Mouse (Mus musculus) cerebellum, adult 2 months (tissue): ENCODE measurements around the gene Aaed1. TPM values are rescaled to one million over a fixed set of nuclear protein-coding genes. Genes with fewer than 3 reads are reported as not detected.

Source experiments
- DNase-seq, 2 experiments: peaks; one replicate each; pipeline ENCODE4 v3.0.0; 2021
- H3K27ac ChIP-seq: fragments of 200-500 bp; 2 replicates; pipeline ENCODE4 v1.5.1; 2012; ENCODE audit warnings: low read length, control low read depth, inconsistent platforms; ENCODE audit not compliant: insufficient read depth
- H3K27me3 ChIP-seq: fragments of 200-500 bp; 2 replicates; pipeline ENCODE4 v1.6.1; 2012; ENCODE audit warnings: inconsistent platforms, mild to moderate bottlenecking, low read length, moderate library complexity; ENCODE audit not compliant: control insufficient read depth, insufficient read depth
- H3K4me1 ChIP-seq: fragments of 200-500 bp; 2 replicates; pipeline ENCODE4 v1.6.1; 2011; ENCODE audit warnings: low read length; ENCODE audit not compliant: control insufficient read depth, insufficient read depth
- H3K4me3 ChIP-seq: fragments of 200-500 bp; replicated peaks from 2 replicates; pipeline ENCODE3; 2011; ENCODE audit warnings: mild to moderate bottlenecking, low read depth, low read length, control low read depth; ENCODE audit not compliant: insufficient read depth
- CTCF ChIP-seq: fragments of 200-500 bp; IDR thresholded peaks from 2 replicates; pipeline ENCODE4 v1.5.1; 2011; ENCODE audit warnings: low read depth, mild to moderate bottlenecking, control low read depth, low read length, moderate library complexity, borderline replicate concordance; ENCODE audit not compliant: insufficient read depth
- POLR2A ChIP-seq: fragments of 200-500 bp; IDR thresholded peaks from 2 replicates; pipeline ENCODE4 v1.6.1; 2011; ENCODE audit warnings: low read length, control low read depth, borderline replicate concordance; ENCODE audit not compliant: insufficient read depth
- WGBS: fragments of 180-500 bp; shearing (Covaris S2); methylation state at CpG from one replicate; pipeline ENCODE4 v1.1.7; 2018; 5-methylcytosine and 5-hydroxymethylcytosine counted together
- polyA plus RNA-seq: library from polyadenylated mRNA; depleted of rRNA; stranded (reverse); fragments of >200 nt; gene quantifications from 2 replicates; pipeline ENCODE4 v1.2.3, GENCODE M21; 2012; rRNA removed

Aaed1 gene
- polyA plus RNA-seq = 18.4 and 21.5 TPM in 2 replicates

- Histone ChIP-seq H3K27me3 (no peaks in the 10 kb centered on the region), H3K27ac (peak within 1 kb of the TSS; percentile 89), H3K4me1 (peaks cover 13% of the 10 kb centered on the region), H3K4me3 (peak within 1 kb of the TSS; percentile 91)
- WGBS = under 1% methylated on average over 65 of the region's 74 CpGs
- TF ChIP-seq CTCF (peak; percentile 45; the same call in 1 of the 2 replicates), POLR2A (peak; percentile 72)
- DNase-seq = peak; percentile 91 to 92
Measured at GRCm38 (mm10) chr13:64312024-64312915, at the start of gene Aaed1. TSS of gene Aaed1 (minus strand) at chr13:64312710.

GRCm38 (mm10) chr13:64362139-64362538 is 49.6 kb upstream of the Aaed1 start:
- DNase-seq = no peak
- H3K27me3 ChIP-seq = no peaks in the 10 kb centered on the region
- H3K4me3 ChIP-seq = no peak overlapping the region
- H3K4me1 ChIP-seq = peaks cover 8% of the 10 kb centered on the region
- TF ChIP-seq CTCF (no peak), POLR2A (no peak)
- 94% methylated on average over 6 of the region's 6 CpGs for WGBS
- no peak overlapping the region for H3K27ac ChIP-seq

GRCm38 (mm10) chr13:64361020-64361419 is 48.5 kb upstream of the Aaed1 start:
- no peak overlapping the region for H3K4me3 ChIP-seq
- no peaks in the 10 kb centered on the region for H3K27me3 ChIP-seq
- DNase-seq = no peak
- no peak overlapping the region; the same call in 1 of the 2 replicates for H3K27ac ChIP-seq
- 75% methylated on average over 3 of the region's 3 CpGs for WGBS
- TF ChIP-seq CTCF (no peak), POLR2A (no peak)
- H3K4me1 ChIP-seq = peaks cover 8% of the 10 kb centered on the region; the same call in 1 of the 2 replicates

- DNase-seq = peak; percentile 82 to 94
- Histone ChIP-seq H3K4me1 (peaks cover 8% of the 10 kb centered on the region; the same call in 1 of the 2 replicates), H3K4me3 (no peak overlapping the region), H3K27ac (peak overlapping the region; percentile 20; the same call in 1 of the 2 replicates), H3K27me3 (no peaks in the 10 kb centered on the region)
- TF ChIP-seq CTCF = no peak
- TF ChIP-seq POLR2A = no peak
- WGBS = 12% methylated on average over 3 of the region's 3 CpGs
Measured at GRCm38 (mm10) chr13:64359702-64360101, 47.2 kb upstream of the Aaed1 start.

GRCm38 (mm10) chr13:64358476-64358875 is 46.0 kb upstream of the Aaed1 start:
- no peak overlapping the region; the same call in 1 of the 2 replicates for H3K27ac ChIP-seq
- no peaks in the 10 kb centered on the region for H3K27me3 ChIP-seq
- WGBS = 44% methylated on average over 1 of the region's 1 CpGs
- H3K4me1 ChIP-seq = peaks cover 8% of the 10 kb centered on the region; the same call in 1 of the 2 replicates
- TF ChIP-seq CTCF (no peak), POLR2A (no peak)
- DNase-seq = peak in 1 of 2 experiments; percentile 57
- no peak overlapping the region for H3K4me3 ChIP-seq

GRCm38 (mm10) chr13:64357389-64357788 is 44.9 kb upstream of the Aaed1 start:
- 92% methylated on average over 5 of the region's 5 CpGs for WGBS
- TF ChIP-seq CTCF (no peak), POLR2A (no peak)
- Histone ChIP-seq H3K4me1 (peaks cover 8% of the 10 kb centered on the region; the same call in 1 of the 2 replicates), H3K27me3 (no peaks in the 10 kb centered on the region), H3K4me3 (no peak overlapping the region), H3K27ac (no peak overlapping the region)
- no peak for DNase-seq

- no peak overlapping the region for H3K4me3 ChIP-seq
- 96% methylated on average over 2 of the region's 2 CpGs for WGBS
- H3K4me1 ChIP-seq = no peaks in the 10 kb centered on the region
- TF ChIP-seq POLR2A = no peak
- TF ChIP-seq CTCF = no peak
- no peaks in the 10 kb centered on the region for H3K27me3 ChIP-seq
- H3K27ac ChIP-seq = no peak overlapping the region
- no peak for DNase-seq
Measured at GRCm38 (mm10) chr13:64349474-64349873, 37.0 kb upstream of the Aaed1 start.
